Mouse (Mus musculus) olfactory bulb, adult 2 months (tissue): ENCODE results near the gene Vps9d1. TPM values are rescaled to one million over a fixed set of nuclear protein-coding genes. Genes with fewer than 3 reads are reported as not detected.
A peak's percentile ranks its signal among the peaks of the same experiment; 100 is the strongest.

Experiments used
- H3K27ac ChIP-seq: fragments of 200-500 bp; 2 replicates; pipeline ENCODE4 v1.5.1; 2012; ENCODE audit warnings: low read depth, low read length; ENCODE audit not compliant: insufficient read depth
- H3K4me1 ChIP-seq: fragments of 200-500 bp; 2 replicates; pipeline ENCODE4 v1.6.1; 2012; ENCODE audit warnings: low read length; ENCODE audit not compliant: control insufficient read depth, insufficient read depth
- H3K4me3 ChIP-seq: fragments of 200-500 bp; 2 replicates; pipeline ENCODE4 v1.5.1; 2012; ENCODE audit warnings: mild to moderate bottlenecking, low read depth, low read length, moderate library complexity; ENCODE audit not compliant: insufficient read depth
- CTCF ChIP-seq: fragments of 200-500 bp; IDR thresholded peaks from 2 replicates; pipeline ENCODE4 v1.5.1; 2012; ENCODE audit warnings: low read depth, mild to moderate bottlenecking, low read length, moderate library complexity; ENCODE audit not compliant: insufficient read depth
- POLR2A ChIP-seq: fragments of 200-500 bp; IDR thresholded peaks from 2 replicates; pipeline ENCODE4 v1.6.1; 2012; ENCODE audit warnings: mild to moderate bottlenecking, low read depth, low read length, moderate library complexity; ENCODE audit not compliant: insufficient read depth
- WGBS: fragments of 180-500 bp; shearing (Covaris S2); methylation state at CpG from one replicate; pipeline ENCODE4 v1.1.7; 2018; 5-methylcytosine and 5-hydroxymethylcytosine counted together
- polyA plus RNA-seq: library from polyadenylated mRNA; stranded (reverse); fragments of >200 nt; gene quantifications from 2 replicates; pipeline ENCODE4 v1.2.4, GENCODE M21; 2012; ENCODE audit warnings: low replicate concordance; ENCODE audit not compliant: missing spikeins, insufficient read depth, insufficient read length

The Vps9d1 gene
- polyA plus RNA-seq, 1 experiment: not detected

- Histone ChIP-seq H3K4me1 (peaks cover 16% of the 10 kb centered on the region), H3K4me3 (no peak overlapping the region), H3K27ac (no peak overlapping the region)
- TF ChIP-seq CTCF (no peak), POLR2A (no peak)
- WGBS: 63% methylated on average over 3 of the region's 3 CpGs
Measured at GRCm38 (mm10) chr8:123257114-123257513, 3.0 kb upstream of the Vps9d1 start.

GRCm38 (mm10) chr8:123255170-123255569 lies 1.0 kb upstream of the Vps9d1 start:
- Histone ChIP-seq H3K4me3 (peak overlapping the region; percentile 98; the same call in 1 of the 2 replicates), H3K4me1 (peaks cover 16% of the 10 kb centered on the region), H3K27ac (no peak overlapping the region)
- TF ChIP-seq POLR2A: no peak
- TF ChIP-seq CTCF: no peak
- 59% methylated on average over 6 of the region's 6 CpGs for WGBS

- peak overlapping the region; percentile 98 for H3K4me3 ChIP-seq
- H3K27ac ChIP-seq: peak overlapping the region; percentile 16
- WGBS: under 1% methylated on average over 39 of the region's 40 CpGs
- H3K4me1 ChIP-seq: peaks cover 16% of the 10 kb centered on the region
- 0 out of 2 replicates have a peak, but pooled peaks have one; percentile 3 for TF ChIP-seq POLR2A
- TF ChIP-seq CTCF: no peak
Measured at GRCm38 (mm10) chr8:123253451-123254098, 573 bp downstream of the Vps9d1 start.

- WGBS: 25% methylated on average over 4 of the region's 4 CpGs
- H3K4me1 ChIP-seq: peaks cover 16% of the 10 kb centered on the region
- no peak overlapping the region for H3K27ac ChIP-seq
- TF ChIP-seq POLR2A (no peak), CTCF (no peak)
- H3K4me3 ChIP-seq: no peak overlapping the region
Measured at GRCm38 (mm10) chr8:123252925-123253324, 1.2 kb downstream of the Vps9d1 start.

- 96% methylated on average over 5 of the region's 5 CpGs for WGBS
- TF ChIP-seq POLR2A (no peak), CTCF (no peak)
- H3K4me3 ChIP-seq: no peak overlapping the region
- H3K4me1 ChIP-seq: peaks cover 8% of the 10 kb centered on the region
- no peak overlapping the region for H3K27ac ChIP-seq
Measured at GRCm38 (mm10) chr8:123250940-123251339, 3.2 kb downstream of the Vps9d1 start.

- 90% methylated on average over 8 of the region's 8 CpGs for WGBS
- H3K27ac ChIP-seq: no peak overlapping the region
- no peak for TF ChIP-seq POLR2A
- TF ChIP-seq CTCF: no peak
- no peak overlapping the region for H3K4me3 ChIP-seq
- H3K4me1 ChIP-seq: 0 out of 2 replicates have a peak, but pooled peaks cover 2% of the 10 kb centered on the region
Measured at GRCm38 (mm10) chr8:123248596-123248995, 5.6 kb downstream of the Vps9d1 start.

- 98% methylated on average over 6 of the region's 6 CpGs for WGBS
- TF ChIP-seq POLR2A: no peak
- Histone ChIP-seq H3K27ac (no peak overlapping the region), H3K4me3 (no peak overlapping the region), H3K4me1 (no peaks in the 10 kb centered on the region; the same call in 1 of the 2 replicates)
Measured at GRCm38 (mm10) chr8:123247748-123248147, 6.4 kb downstream of the Vps9d1 start.

- 89% methylated on average over 12 of the region's 12 CpGs for WGBS
- peaks cover 3% of the 10 kb centered on the region; the same call in 1 of the 2 replicates for H3K4me1 ChIP-seq
- no peak overlapping the region for H3K4me3 ChIP-seq
- H3K27ac ChIP-seq: no peak overlapping the region
- no peak for TF ChIP-seq CTCF
Measured at GRCm38 (mm10) chr8:123245543-123245942, 8.6 kb downstream of the Vps9d1 start.

GRCm38 (mm10) chr8:123244382-123244781 lies 9.8 kb downstream of the Vps9d1 start:
- no peak for TF ChIP-seq POLR2A
- no peak for TF ChIP-seq CTCF
- Histone ChIP-seq H3K4me1 (peaks cover 3% of the 10 kb centered on the region; the same call in 1 of the 2 replicates), H3K27ac (no peak overlapping the region), H3K4me3 (no peak overlapping the region)
- 94% methylated on average over 4 of the region's 4 CpGs for WGBS
